Mouse (Mus musculus) fibroblast of lung, adult 2 months (primary cell): ENCODE measurements at regions not wholly inside any gene's neighbourhood (a gene's known extent, or its start where the extent isn't known, plus 50 kb on each side); places are given as distances from the start of the nearest gene placed in this dataset.

ENCODE experiments used
- DNase-seq: peaks from one replicate; pipeline ENCODE4 v3.0.0-alpha.2; 2011; ENCODE audit warnings: low read depth

DNA sequence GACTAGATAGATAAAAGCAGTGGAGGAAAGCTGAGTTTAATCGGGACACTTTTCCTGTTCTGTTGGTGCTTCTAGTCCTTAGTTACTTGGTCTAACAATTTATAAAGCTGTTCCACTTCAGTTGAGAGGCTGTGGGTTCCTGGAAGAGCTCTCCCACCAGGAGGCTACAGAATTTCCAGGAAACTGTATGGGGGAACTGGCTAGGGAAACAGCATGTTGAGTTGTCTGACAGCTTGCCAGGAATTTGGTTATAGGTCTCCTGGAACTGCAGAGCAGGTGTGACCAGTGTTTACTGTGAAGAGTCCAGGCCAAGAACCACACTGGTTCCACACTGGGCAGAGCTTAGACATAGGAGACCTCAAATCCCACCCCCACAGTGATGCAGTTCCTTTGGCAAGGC, 65.0 kb upstream of the Pik3cg start:
- DNase-seq, result no peak

DNA sequence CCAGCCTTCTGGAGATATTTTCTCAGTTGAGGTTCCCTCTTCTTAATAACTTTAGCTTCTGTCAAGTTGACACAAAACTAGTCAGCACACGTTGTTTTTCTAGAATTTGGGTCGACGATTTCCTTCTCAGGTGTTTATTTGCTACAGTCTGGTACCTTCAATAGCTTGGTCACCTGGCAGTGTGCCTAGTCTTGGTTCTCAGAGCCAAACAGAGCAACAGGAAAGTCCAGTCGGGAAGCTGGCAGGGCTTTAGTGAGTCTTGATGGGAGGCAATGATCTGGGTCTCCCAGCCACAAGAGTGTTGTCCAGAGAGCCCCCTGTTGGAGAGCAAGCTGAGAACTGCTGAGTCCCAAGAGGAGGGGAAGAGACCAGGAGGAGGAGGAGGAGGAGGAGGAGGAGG, 71.4 kb upstream of the Pik3cg start:
- DNase-seq, result no peak

DNA sequence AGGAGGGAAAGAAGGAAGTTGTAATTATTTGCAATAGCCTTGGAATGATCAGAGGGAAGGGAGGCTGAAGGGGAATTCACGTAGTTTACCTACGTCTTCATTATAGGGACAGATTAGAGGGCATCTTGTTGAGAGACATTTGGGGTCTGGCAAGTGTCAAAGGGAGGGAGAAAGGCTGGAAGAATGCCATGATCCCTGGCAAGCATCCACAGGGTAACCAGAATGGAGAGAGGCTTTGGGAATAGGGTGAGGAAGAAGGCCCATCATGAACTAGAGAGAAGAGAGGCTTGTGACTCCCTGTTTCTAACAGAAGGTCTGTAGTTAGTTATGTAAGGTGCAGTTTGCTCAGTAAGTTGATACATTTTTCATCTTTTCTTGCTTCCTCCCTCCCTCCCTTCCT, 71.8 kb upstream of the Pik3cg start:
- no peak for DNase-seq

DNA sequence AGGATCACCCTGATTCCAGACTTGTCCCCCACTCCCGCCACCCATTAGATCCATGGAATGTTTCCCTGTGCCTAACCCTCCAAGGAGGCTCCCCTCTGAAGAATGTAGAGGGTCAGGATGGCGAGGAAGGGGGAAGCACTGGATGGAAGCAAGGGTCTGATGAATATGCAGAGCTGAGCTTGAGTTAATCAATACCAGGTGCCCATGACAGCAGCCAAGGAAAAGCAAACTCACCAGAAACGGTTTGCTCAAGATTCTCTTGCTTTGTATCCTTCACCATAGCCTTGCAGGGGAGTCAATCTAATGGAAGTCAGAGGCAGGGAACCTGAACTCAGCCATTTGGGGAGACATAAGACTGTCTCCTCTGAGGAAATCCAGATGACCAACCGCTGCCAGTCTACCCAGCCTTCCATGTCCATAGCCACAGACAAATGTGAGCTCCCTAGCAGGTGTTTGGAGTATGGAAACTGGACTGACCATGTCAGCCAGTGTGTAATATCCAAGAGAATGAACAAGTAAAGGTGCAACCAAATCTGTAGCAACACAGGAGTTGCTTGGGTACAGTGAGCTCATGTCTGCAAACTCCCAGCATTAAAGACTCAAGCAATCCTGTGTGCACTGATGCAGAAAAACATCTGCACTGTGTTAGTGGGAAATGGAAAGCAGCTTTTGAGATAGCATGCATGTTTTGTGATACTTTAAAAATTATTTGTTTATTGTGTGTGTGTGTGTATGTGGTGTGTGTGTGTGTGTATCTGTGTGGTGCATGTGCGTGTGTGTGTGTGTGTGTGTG, 74.1 kb upstream of the Pik3cg start:
- DNase-seq, result no peak

DNA sequence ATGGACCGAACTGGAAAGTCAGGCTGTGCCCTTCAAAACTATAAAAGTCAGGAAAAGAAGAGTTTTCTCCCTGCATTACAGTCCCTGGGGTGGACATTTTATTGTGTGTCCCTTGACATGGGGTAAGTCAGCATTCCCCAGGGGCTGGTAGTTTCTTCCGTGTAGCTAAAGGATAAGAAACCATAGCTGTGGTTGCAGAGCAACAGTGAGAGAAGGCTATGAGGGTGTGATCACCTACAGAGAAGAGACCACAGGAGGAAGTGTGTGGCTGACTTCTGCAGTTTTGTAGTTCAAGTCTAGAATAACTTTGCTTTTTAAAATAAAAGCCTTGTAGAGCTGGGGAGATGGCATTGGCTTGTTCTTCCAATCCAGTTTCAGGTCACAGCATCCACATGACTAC, 76.6 kb upstream of the Pik3cg start:
- no peak for DNase-seq

DNA sequence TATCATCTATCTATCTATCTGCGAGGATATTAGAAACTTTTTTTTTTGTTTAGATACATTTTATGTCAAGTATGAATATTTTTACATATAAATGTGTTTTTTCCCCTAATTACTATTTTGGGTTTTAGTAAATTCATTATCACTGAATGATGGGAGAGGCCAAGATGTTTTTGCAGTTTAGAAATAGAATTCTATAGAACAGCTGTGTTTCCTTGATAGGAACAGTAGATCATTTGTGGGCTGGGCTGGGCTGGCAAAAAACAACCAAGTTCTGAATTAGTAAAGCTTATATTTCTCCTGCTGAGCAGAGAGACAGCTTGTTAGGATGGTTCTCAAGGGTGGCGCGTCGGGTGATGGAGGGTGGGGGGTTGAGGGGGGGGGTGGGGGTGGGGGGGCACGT, 78.2 kb upstream of the Pik3cg start:
- DNase-seq, result no peak

DNA sequence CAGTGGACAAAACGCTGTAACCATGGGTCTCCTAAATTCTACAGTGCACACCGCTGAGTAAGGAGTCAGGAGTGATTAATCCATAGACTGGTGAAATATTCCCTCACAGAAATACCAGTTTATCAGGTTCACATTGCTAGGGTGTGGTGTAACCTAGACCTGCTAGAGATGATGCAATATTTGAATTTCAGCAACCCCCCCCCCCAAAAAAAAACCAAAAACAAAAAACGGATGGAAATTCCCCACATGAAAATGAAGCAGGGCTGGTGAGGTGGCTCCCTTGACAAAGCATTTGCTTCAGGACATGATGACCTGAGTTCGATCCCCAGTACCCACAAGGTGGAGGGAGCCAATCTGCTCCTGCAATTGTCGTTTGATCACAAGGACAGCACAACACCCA, 82.7 kb upstream of the Pik3cg start:
- no peak for DNase-seq

DNA sequence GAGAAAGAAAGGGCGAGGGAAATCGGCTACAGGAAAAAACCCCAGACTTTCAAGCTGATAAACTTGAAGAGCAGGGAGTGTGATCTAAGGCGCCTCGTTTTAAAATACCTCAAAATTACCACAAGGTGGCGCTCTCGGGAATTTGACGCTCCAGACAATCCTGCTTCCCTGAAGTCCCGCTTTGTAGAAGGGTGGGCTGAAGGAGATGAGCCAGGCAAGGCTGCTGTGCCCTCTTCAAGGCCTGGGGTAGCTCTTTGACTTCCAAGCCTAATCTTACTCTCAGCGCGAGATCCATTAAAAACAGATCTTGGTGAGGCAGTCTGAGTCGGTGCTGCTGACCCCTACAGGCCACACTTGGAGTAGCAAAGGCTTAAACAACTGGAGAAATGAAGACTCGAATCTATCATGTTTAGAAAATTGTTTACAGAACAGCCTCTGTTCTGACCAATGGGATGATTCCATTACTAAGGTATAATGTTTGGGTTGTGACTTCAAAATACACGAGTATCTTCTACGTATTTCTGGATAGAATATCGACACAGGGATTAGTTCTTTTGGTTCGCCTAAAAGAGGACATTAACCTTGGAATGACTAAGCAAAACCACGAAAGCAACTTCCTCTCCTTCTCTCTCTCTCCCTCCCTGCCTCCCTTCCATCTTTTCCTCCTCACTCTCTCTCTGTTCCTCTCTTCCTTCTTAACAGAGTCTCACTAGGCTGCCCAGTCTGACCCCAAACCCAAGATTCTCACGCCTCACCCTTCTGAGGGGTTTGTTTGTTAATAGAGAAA, 83.7 kb upstream of the Pik3cg start:
- peak; percentile 33 for DNase-seq

DNA sequence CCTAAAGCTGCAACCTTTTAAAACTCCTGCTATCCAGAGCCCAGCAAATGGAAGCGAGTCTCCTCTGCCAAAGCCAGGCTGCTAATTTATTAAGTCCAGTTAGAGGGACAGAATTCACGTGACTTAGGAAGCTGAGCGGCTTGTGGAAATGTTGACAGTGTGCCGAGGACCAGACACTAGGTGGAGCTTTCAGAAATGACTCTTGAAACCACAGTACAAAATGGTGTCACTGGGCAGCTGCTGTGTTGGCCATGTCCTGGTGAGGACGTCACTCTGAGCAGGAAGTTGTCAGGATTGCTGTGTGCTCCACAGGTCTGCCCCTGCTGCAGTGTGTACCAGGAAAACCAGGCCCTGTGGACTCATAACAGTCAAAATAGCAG, 84.3 kb upstream of the Pik3cg start:
- DNase-seq, result no peak

DNA sequence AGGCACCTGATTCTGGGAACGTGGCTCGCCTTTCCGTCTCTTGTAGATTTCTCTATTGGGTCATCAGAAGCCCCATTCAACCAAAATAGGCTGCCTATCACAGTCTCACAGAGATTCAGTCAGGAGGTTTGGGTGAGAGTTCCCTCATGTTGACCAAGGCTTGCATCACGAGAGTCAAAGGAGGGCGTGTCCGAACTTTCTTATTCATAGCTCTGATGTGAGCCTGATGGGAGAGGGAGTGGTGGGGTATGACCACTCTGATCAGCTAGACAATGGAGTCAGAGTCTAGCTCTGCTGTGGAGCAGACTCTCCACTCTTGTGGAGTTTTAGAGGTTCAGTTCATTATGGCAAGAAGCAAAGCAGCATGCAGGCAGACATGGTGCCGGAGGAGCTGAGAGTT, 81.1 kb upstream of the Ccdc71l start:
- no peak for DNase-seq

DNA sequence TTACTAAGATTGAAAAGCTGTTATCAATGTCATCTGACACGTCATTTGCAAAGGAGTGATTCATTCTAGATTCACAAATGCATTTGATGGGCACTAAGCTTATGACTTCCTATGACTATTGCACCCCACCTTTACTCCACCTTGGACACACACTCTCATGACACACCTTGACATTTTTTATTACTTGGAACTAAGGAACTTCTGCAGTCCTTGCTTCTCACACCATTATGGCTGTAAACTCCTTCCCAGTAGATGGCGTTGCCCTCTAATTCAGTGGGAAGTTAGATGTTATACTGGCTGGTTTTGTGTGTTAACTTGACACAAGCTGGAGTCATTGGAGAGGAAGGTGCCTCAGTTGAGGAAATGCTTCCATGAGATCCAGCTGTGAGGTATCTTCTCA, 78.8 kb upstream of the Ccdc71l start:
- DNase-seq, result no peak

DNA sequence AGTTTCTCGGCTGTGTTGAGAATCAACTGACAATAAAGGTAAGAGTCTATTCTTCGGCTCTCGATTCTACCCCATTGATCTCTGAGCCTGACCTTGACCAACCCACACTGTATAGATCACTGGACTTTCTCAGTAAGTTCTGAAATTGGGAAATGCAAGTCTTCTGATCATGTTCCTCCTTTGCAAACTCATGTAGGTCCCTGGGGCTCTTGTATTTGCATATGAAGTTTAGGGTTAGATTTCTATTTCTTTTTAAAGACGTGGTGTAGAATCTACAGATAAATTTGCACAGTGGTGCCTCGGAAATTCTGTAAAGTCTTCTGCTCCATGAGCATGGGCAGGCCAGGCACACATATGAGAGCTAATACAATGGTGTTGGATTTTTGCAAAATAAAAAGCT, 72.8 kb upstream of the Ccdc71l start:
- DNase-seq, result no peak

DNA sequence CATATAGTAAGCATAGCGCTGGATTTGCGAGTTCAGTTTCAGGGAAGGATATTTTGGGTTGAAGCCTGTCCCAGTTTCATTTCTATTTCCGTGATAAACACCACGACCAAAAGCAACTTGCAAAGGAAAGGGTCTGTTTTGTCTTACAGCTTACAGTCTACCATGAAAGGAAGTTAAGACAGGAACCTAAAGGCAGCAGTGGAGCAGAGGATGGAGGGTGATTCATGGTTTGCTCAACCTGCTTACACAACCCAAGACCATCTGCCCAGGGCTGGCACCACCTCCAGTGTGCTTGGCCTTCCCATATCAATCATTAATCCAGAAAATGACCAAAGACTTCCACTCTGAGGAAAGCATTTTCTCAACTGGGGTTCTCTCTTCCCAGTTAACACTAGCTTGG, 72.2 kb upstream of the Ccdc71l start:
- DNase-seq, result no peak

DNA sequence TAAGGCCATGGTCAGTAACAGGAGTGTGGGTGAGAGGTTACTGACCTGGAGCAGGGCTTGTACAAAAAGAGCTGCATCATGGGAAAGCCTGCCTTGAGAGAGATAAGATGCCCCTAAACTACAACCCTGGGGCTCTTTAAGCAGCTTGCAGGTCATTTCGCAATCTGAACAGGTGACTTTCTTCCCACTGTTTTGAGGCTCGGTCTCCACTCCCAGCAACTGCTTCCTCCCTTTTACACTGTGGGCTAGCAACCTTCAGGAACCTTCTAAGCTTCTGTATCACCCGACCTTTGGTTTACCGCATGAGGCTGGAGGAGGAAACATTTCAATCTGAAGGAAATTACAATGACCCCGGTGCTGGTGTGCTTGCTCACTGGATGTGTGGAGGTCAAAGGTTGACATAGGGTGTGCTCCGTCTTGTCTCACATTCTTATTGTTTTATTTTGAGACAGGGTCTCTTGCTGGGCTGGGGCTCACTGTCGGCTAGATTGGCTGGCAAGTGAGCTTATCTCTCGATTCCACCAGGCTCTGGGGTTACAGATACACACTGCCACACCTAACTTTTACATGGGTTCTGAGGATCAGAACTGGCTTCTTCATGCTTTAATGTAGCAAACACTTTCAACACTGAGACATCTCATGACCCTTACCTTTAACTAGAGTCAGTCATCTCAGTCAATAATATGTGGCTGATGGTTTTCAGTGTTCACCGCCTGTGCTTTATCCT, 71.1 kb upstream of the Ccdc71l start:
- DNase-seq, result no peak

DNA sequence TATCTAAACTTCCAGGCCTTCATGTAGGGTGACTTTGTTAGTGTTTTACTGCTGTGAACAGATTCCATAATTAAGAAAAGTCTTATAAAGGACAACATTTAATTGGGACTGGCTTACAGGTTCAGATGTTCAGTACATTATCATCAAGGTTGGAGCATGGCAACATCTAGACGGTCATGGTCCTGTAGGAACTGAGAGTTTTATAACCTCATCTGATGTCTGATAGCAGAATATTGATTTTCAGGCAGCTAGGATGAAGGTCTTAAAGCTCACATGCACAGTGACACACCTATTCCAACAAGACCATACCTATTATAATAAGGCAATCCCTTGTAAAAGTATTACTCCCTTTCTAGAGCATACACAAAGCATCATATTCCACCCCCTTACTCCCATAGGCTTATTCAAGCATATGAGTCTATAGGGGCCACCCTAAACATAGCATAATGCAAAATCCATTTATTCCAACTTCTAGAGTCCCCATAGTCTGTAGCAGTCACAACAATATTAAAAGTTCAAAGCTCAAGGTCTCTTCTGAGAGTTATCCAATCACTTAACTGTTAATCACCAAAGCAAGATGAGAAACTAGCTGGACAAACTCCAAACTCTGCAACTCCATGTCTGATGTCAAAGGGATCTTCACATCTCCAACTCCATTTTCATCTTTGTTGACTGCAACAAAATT, 63.3 kb upstream of the Ccdc71l start:
- no peak for DNase-seq
